Mouse (Mus musculus) cortical plate, adult 2 months (tissue): ENCODE results near the gene Stim1.

Experiments used
- CTCF ChIP-seq: fragments of 200-500 bp; IDR thresholded peaks from 2 replicates; pipeline ENCODE4 v1.5.1; 2011; ENCODE audit warnings: mild to moderate bottlenecking, control low read depth, low read length; ENCODE audit not compliant: insufficient read depth; ENCODE audit errors: extremely low read depth
- POLR2A ChIP-seq: fragments of 200-500 bp; IDR thresholded peaks from 2 replicates; pipeline ENCODE4 v1.6.1; 2011; ENCODE audit warnings: mild to moderate bottlenecking, low read length, control low read depth; ENCODE audit not compliant: insufficient read depth; ENCODE audit errors: extremely low read depth

DNA sequence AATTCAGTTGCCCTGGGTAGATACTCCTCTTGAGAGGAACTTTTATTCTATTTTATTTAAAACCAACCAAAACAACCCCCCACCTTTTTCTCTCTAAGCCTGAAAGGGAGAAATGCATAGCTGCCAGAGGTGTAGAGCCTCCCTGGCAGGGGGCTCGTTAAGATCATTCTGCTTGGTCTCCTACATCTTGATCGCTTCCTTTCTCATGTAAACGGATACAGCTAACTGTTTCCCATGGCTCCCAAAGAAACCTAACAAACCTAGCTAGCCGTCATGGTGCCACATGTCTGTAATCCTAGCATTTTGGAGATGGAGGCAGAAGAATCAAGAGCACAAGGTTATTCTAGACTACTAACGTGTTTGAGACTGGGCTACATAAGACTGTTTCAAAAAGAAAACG lies 148.2 kb downstream of the Stim1 start:
- TF ChIP-seq CTCF = no peak
- no peak for TF ChIP-seq POLR2A
